Mouse (Mus musculus): ENCODE measurements around the gene Slc6a1. TPM values are rescaled to one million over a fixed set of nuclear protein-coding genes. Genes with fewer than 3 reads are reported as not detected.

The Slc6a1 gene
- polyA plus RNA-seq, 1 experiment, result 0.27 TPM

GRCm38 (mm10) chr6:114258661-114259193 lies 23.7 kb upstream of the Slc6a1 start:
- Histone ChIP-seq H3K4me3 (ENCODE audit: control insufficient read depth, low read depth, low read length) (no peak overlapping the region), H3K27me3 (ENCODE audit: control insufficient read depth, insufficient read depth, low read length) (no peaks in the 10 kb centered on the region), H3K27ac (ENCODE audit: control insufficient read depth, insufficient read depth, low read depth, low read length) (no peak overlapping the region), H3K4me1 (ENCODE audit: control insufficient read depth, insufficient read depth, low read length) (no peaks in the 10 kb centered on the region; the same call in 1 of the 2 replicates), H3K36me3 (ENCODE audit: control insufficient read depth, insufficient read depth, low read length) (no peaks in the 10 kb centered on the region)
- TF ChIP-seq CTCF (IDR thresholded peaks at IDR 0.05; ENCODE audit: control insufficient read depth, insufficient read depth, insufficient replicate concordance, low read depth, low read length) (no peak), POLR2A (IDR thresholded peaks at IDR 0.05; ENCODE audit: control insufficient read depth, low read depth, low read length) (no peak)

GRCm38 (mm10) chr6:114261609-114262008 lies 20.8 kb upstream of the Slc6a1 start:
- Histone ChIP-seq H3K36me3 (ENCODE audit: control insufficient read depth, insufficient read depth, low read length) (no peaks in the 10 kb centered on the region), H3K27me3 (ENCODE audit: control insufficient read depth, insufficient read depth, low read length) (no peaks in the 10 kb centered on the region), H3K4me3 (ENCODE audit: control insufficient read depth, low read depth, low read length) (no peak overlapping the region), H3K27ac (ENCODE audit: control insufficient read depth, insufficient read depth, low read depth, low read length) (no peak overlapping the region), H3K4me1 (ENCODE audit: control insufficient read depth, insufficient read depth, low read length) (no peaks in the 10 kb centered on the region; the same call in 1 of the 2 replicates)
- TF ChIP-seq POLR2A (IDR thresholded peaks at IDR 0.05; ENCODE audit: control insufficient read depth, low read depth, low read length), result no peak
- no peak for TF ChIP-seq CTCF (IDR thresholded peaks at IDR 0.05; ENCODE audit: control insufficient read depth, insufficient read depth, insufficient replicate concordance, low read depth, low read length)

DNA sequence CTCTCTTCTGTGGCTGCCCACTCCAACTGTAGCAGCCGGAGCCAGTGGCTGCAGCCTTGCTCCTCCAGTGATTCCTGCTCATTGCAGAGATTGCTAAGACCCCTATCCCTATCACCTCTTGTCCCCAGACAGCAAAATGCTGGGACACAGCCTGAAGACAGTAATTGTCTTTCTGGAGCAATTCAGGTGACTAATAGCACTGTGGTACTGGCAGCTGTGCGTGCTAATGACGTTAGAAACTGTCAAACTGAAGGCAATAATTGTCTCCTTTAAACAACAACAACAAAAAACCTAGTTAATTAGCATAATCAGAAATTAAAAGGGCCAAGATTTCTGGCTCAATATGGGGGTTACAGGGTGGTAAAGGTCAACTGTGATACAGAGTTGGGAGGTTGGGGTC lies 18.4 kb upstream of the Slc6a1 start:
- no peak overlapping the region for H3K4me3 ChIP-seq (ENCODE audit: control insufficient read depth, low read depth, low read length)
- H3K27ac ChIP-seq (ENCODE audit: control insufficient read depth, insufficient read depth, low read depth, low read length), result no peak overlapping the region
- TF ChIP-seq POLR2A (IDR thresholded peaks at IDR 0.05; ENCODE audit: control insufficient read depth, low read depth, low read length) (no peak), CTCF (IDR thresholded peaks at IDR 0.05; ENCODE audit: control insufficient read depth, insufficient read depth, insufficient replicate concordance, low read depth, low read length) (no peak)
- H3K27me3 ChIP-seq (ENCODE audit: control insufficient read depth, insufficient read depth, low read length), result no peaks in the 10 kb centered on the region
- H3K36me3 ChIP-seq (ENCODE audit: control insufficient read depth, insufficient read depth, low read length), result no peaks in the 10 kb centered on the region
- H3K4me1 ChIP-seq (ENCODE audit: control insufficient read depth, insufficient read depth, low read length), result no peaks in the 10 kb centered on the region

- no peaks in the 10 kb centered on the region for H3K27me3 ChIP-seq (ENCODE audit: control insufficient read depth, insufficient read depth, low read length)
- TF ChIP-seq POLR2A (IDR thresholded peaks at IDR 0.05; ENCODE audit: control insufficient read depth, low read depth, low read length), result no peak
- TF ChIP-seq CTCF (IDR thresholded peaks at IDR 0.05; ENCODE audit: control insufficient read depth, insufficient read depth, insufficient replicate concordance, low read depth, low read length), result no peak
- H3K36me3 ChIP-seq (ENCODE audit: control insufficient read depth, insufficient read depth, low read length), result no peaks in the 10 kb centered on the region
- no peaks in the 10 kb centered on the region for H3K4me1 ChIP-seq (ENCODE audit: control insufficient read depth, insufficient read depth, low read length)
- H3K27ac ChIP-seq (ENCODE audit: control insufficient read depth, insufficient read depth, low read depth, low read length), result no peak overlapping the region
- H3K4me3 ChIP-seq (ENCODE audit: control insufficient read depth, low read depth, low read length), result no peak overlapping the region
These were observed 18.0 kb upstream of the Slc6a1 start for GRCm38 (mm10) chr6:114264426-114264825.

- Histone ChIP-seq H3K4me1 (ENCODE audit: control insufficient read depth, insufficient read depth, low read length) (no peaks in the 10 kb centered on the region), H3K27ac (ENCODE audit: control insufficient read depth, insufficient read depth, low read depth, low read length) (no peak overlapping the region), H3K4me3 (ENCODE audit: control insufficient read depth, low read depth, low read length) (no peak overlapping the region), H3K36me3 (ENCODE audit: control insufficient read depth, insufficient read depth, low read length) (no peaks in the 10 kb centered on the region), H3K27me3 (ENCODE audit: control insufficient read depth, insufficient read depth, low read length) (no peaks in the 10 kb centered on the region)
- TF ChIP-seq POLR2A (IDR thresholded peaks at IDR 0.05; ENCODE audit: control insufficient read depth, low read depth, low read length), result no peak
- TF ChIP-seq CTCF (IDR thresholded peaks at IDR 0.05; ENCODE audit: control insufficient read depth, insufficient read depth, insufficient replicate concordance, low read depth, low read length), result no peak
These were observed 16.2 kb upstream of the Slc6a1 start for GRCm38 (mm10) chr6:114266273-114266672.

DNA sequence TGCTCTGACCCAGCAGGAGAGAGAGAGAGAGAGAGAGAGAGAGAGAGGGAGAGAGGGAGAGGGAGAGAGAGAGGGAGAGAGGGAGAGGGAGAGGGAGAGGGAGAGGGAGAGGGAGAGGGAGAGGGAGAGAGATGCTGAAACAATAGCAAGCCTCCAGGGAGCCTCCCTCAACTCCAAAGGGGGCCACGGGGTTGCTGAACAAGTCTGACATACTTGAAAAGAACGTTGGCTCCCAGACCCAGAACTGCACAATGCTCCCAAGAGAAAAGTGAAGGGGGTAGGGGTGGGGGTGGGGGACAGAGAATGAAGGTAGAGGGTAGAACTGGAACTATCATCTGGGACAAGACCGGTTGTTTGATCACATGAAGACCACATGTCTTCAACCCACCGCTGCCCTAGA lies 14.5 kb upstream of the Slc6a1 start:
- Histone ChIP-seq H3K4me3 (ENCODE audit: control insufficient read depth, low read depth, low read length) (no peak overlapping the region), H3K36me3 (ENCODE audit: control insufficient read depth, insufficient read depth, low read length) (no peaks in the 10 kb centered on the region), H3K27me3 (ENCODE audit: control insufficient read depth, insufficient read depth, low read length) (no peaks in the 10 kb centered on the region), H3K27ac (ENCODE audit: control insufficient read depth, insufficient read depth, low read depth, low read length) (no peak overlapping the region), H3K4me1 (ENCODE audit: control insufficient read depth, insufficient read depth, low read length) (no peaks in the 10 kb centered on the region)
- TF ChIP-seq CTCF (IDR thresholded peaks at IDR 0.05; ENCODE audit: control insufficient read depth, insufficient read depth, insufficient replicate concordance, low read depth, low read length) (no peak), POLR2A (IDR thresholded peaks at IDR 0.05; ENCODE audit: control insufficient read depth, low read depth, low read length) (no peak)

DNA sequence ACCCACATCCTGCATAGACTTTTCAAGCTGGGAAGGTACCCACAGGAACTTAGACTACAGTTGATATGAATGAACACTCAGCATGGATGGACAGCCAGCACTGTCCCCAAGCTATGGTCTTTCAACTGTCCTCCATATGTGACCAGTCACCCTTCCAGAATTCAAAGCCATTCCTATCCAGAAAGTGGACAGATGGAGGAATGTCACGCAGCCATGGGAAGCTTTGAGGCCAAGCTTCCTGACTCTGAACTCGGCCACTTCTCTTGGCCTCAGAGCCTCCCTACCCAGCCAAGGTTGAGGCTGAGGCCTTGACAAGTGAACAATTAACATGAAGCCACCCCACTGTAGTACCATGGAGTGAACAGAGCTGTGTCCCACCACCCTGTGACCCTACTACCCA lies 12.8 kb upstream of the Slc6a1 start:
- TF ChIP-seq POLR2A (IDR thresholded peaks at IDR 0.05; ENCODE audit: control insufficient read depth, low read depth, low read length), result no peak
- TF ChIP-seq CTCF (IDR thresholded peaks at IDR 0.05; ENCODE audit: control insufficient read depth, insufficient read depth, insufficient replicate concordance, low read depth, low read length), result no peak
- Histone ChIP-seq H3K36me3 (ENCODE audit: control insufficient read depth, insufficient read depth, low read length) (no peaks in the 10 kb centered on the region), H3K27ac (ENCODE audit: control insufficient read depth, insufficient read depth, low read depth, low read length) (no peak overlapping the region), H3K4me3 (ENCODE audit: control insufficient read depth, low read depth, low read length) (no peak overlapping the region), H3K4me1 (ENCODE audit: control insufficient read depth, insufficient read depth, low read length) (no peaks in the 10 kb centered on the region), H3K27me3 (ENCODE audit: control insufficient read depth, insufficient read depth, low read length) (no peaks in the 10 kb centered on the region)

- Histone ChIP-seq H3K36me3 (ENCODE audit: control insufficient read depth, insufficient read depth, low read length) (no peaks in the 10 kb centered on the region), H3K4me3 (ENCODE audit: control insufficient read depth, low read depth, low read length) (no peak overlapping the region), H3K27me3 (ENCODE audit: control insufficient read depth, insufficient read depth, low read length) (no peaks in the 10 kb centered on the region), H3K27ac (ENCODE audit: control insufficient read depth, insufficient read depth, low read depth, low read length) (no peak overlapping the region), H3K4me1 (ENCODE audit: control insufficient read depth, insufficient read depth, low read length) (no peaks in the 10 kb centered on the region)
- TF ChIP-seq CTCF (IDR thresholded peaks at IDR 0.05; ENCODE audit: control insufficient read depth, insufficient read depth, insufficient replicate concordance, low read depth, low read length) (no peak), POLR2A (IDR thresholded peaks at IDR 0.05; ENCODE audit: control insufficient read depth, low read depth, low read length) (no peak)
These were observed 11.6 kb upstream of the Slc6a1 start for GRCm38 (mm10) chr6:114270799-114271198.
